Mouse (Mus musculus) limb, embryonic 10.5 days (tissue): ENCODE results near the gene Cstf1. TPM values are rescaled to one million over a fixed set of nuclear protein-coding genes. Genes with fewer than 3 reads are reported as not detected.

ENCODE experiments used
- DNase-seq: peaks from one replicate; pipeline ENCODE4 v3.0.0-alpha.2; 2017; ENCODE audit warnings: low spot score
- H3K27ac ChIP-seq: fragments of 300-500 bp; sonication (generic); 2 replicates; pipeline ENCODE4 v1.5.1; 2016; ENCODE audit warnings: mild to moderate bottlenecking
- H3K27me3 ChIP-seq: fragments of 300-500 bp; sonication (generic); 2 replicates; pipeline ENCODE4 v1.6.1; 2016; ENCODE audit warnings: low read depth, mild to moderate bottlenecking; ENCODE audit not compliant: poor library complexity, severe bottlenecking
- H3K36me3 ChIP-seq: fragments of 300-500 bp; sonication (generic); 2 replicates; pipeline ENCODE4 v1.6.1; 2016; ENCODE audit warnings: mild to moderate bottlenecking, moderate library complexity
- H3K4me1 ChIP-seq: fragments of 300-500 bp; sonication (generic); 2 replicates; pipeline ENCODE4 v1.6.1; 2016
- H3K4me3 ChIP-seq: fragments of 300-500 bp; sonication (generic); 2 replicates; pipeline ENCODE4 v1.5.1; 2016; ENCODE audit warnings: mild to moderate bottlenecking, moderate library complexity
- H3K9me3 ChIP-seq: fragments of 300-500 bp; sonication (generic); replicated peaks from 2 replicates; pipeline ENCODE4 v1.6.1; 2016; ENCODE audit warnings: mild to moderate bottlenecking
- WGBS: fragments of 180-500 bp; shearing (Covaris S2); methylation state at CpG from one replicate; pipeline ENCODE4 v1.1.7; 2016; 5-methylcytosine and 5-hydroxymethylcytosine counted together
- polyA plus RNA-seq: library from polyadenylated mRNA; unstranded; fragments of >200 nt; fragmentation: Nextera tagmentation; extraction: Ambion mirVana; gene quantifications from 2 replicates; pipeline ENCODE4 v1.2.1, GENCODE M21; 2016

Gene Cstf1
- polyA plus RNA-seq: 59.7 and 61.5 TPM in 2 replicates

DNA sequence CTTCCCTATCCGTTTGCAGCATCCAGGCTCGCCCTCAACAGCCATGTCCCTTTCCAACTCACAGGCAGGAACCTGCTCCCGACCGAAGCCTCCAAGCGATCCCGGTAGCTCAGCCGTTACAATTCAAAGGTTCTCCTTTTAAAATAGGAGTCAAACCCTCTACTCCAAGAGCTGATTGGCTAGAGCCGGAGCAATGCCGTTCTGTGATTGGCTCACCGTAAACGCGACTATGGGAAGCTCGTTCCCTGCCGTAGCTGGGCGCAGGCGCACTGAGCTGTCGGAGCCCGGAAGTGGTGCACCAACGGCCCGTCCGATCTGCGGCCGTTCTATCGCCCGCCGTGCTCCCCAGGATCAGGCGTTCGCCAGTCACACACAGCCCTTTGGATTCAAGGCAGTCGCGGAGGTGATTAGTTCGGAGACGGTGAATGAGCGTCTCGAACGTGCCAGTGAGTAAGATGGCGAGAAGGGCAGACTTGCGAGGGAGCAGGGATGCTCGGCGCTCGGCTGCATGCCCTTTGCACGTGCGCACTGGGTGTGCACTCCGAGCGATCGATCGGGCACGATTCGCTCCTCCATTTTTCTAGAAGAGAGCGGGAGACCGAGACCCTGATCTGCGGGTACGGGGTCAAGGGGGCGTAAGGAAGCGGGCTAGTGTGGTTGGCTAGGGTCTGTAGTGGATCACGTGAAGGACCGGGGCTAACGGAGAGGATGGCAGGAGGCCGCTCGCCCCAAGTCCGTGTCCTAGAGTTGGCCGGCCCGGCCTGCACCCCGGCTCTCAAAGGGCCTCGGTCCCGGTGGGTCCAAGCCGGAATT lies at the start of gene Cstf1, which contains the start of gene Aurka:
Gene Cstf1 (plus strand): TSS at position 271 of the 813 bp plus-strand sequence.
Gene Aurka (minus strand): TSS at position 125 of the 813 bp plus-strand sequence.
- Histone ChIP-seq H3K36me3 (peaks cover 67% of the 10 kb centered on the region), H3K9me3 (no peaks in the 10 kb centered on the region), H3K4me3 (peak within 1 kb of the TSS; percentile 80), H3K4me1 (peaks cover 26% of the 10 kb centered on the region), H3K27ac (peak within 1 kb of the TSS; percentile 94), H3K27me3 (no peaks in the 10 kb centered on the region)
- under 1% methylated on average over 66 of the region's 66 CpGs for WGBS
- DNase-seq: peak; percentile 96

DNA sequence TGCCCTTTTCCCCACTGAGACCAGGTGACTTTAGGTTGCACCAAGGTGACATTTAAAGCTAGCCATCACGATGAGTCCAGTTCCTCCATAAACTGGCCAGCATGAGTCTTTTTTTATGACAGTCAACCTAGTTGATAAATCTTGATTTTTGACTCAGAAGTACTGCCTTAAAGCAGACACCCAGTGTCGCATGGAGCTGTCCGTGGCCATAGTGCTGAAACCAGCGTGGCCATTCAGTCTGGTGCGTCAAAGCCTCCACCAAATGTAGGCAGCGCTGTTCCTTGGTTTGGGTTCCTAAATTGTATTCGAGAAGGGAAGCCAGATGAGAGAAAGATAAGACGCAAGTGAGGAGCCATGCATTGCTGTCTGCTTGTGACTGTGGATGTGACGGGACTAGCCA lies 49.6 kb upstream of the Cstf1 start:
- Histone ChIP-seq H3K36me3 (no peaks in the 10 kb centered on the region), H3K4me3 (no peak overlapping the region), H3K9me3 (no peaks in the 10 kb centered on the region), H3K27ac (no peak overlapping the region), H3K4me1 (no peaks in the 10 kb centered on the region), H3K27me3 (no peaks in the 10 kb centered on the region)
- 19% methylated on average over 9 of the region's 9 CpGs for WGBS
- peak; percentile 90 for DNase-seq

DNA sequence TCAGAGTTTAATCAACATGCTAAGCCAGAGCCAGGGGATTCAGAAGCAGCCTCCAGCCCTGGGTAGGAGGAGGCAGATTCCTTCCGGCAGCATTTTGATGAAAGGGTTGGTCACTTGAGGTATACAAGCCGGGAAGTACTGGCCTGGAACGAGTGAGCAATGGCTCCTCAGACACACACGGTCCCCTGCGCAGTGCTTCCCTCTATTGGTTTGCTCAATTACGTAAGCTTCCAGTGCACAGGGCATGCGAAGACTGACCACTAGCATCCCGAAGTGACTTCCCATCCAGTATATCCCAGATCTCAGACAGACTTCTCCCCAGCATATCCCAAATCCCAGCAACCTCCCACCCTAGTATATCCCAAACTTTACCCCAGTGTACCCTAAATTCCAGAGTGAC lies 42.2 kb upstream of the Cstf1 start:
- no peaks in the 10 kb centered on the region for H3K9me3 ChIP-seq
- no peak overlapping the region for H3K27ac ChIP-seq
- H3K4me1 ChIP-seq: peaks cover 4% of the 10 kb centered on the region; the same call in 1 of the 2 replicates
- DNase-seq: no peak
- 60% methylated on average over 8 of the region's 8 CpGs for WGBS
- no peaks in the 10 kb centered on the region for H3K36me3 ChIP-seq
- H3K27me3 ChIP-seq: peaks cover 25% of the 10 kb centered on the region
- H3K4me3 ChIP-seq: no peak overlapping the region

DNA sequence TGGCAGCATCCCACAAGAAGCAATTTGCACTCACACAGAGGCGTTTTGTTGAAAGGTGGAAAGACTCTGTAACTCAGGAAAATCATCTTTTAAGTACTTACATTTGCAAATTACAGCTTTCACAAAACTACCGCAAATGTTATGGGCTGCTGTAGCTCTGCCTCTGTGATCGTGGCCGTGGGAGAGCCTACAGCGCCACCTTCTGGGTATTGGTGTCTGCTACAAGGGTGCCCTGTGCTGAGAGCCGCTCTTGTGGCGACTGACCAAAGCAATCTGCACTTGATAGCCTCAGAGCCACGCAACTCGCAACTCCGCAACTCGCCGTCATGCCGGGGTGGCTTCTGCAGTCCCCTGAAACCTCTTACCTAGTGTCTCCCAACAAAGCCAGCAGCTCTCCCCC lies 41.3 kb upstream of the Cstf1 start:
- H3K4me1 ChIP-seq: peaks cover 4% of the 10 kb centered on the region; the same call in 1 of the 2 replicates
- peak; percentile 75 for DNase-seq
- H3K4me3 ChIP-seq: no peak overlapping the region
- 10% methylated on average over 13 of the region's 13 CpGs for WGBS
- no peaks in the 10 kb centered on the region for H3K36me3 ChIP-seq
- H3K27me3 ChIP-seq: peaks cover 25% of the 10 kb centered on the region
- no peaks in the 10 kb centered on the region for H3K9me3 ChIP-seq
- H3K27ac ChIP-seq: no peak overlapping the region

DNA sequence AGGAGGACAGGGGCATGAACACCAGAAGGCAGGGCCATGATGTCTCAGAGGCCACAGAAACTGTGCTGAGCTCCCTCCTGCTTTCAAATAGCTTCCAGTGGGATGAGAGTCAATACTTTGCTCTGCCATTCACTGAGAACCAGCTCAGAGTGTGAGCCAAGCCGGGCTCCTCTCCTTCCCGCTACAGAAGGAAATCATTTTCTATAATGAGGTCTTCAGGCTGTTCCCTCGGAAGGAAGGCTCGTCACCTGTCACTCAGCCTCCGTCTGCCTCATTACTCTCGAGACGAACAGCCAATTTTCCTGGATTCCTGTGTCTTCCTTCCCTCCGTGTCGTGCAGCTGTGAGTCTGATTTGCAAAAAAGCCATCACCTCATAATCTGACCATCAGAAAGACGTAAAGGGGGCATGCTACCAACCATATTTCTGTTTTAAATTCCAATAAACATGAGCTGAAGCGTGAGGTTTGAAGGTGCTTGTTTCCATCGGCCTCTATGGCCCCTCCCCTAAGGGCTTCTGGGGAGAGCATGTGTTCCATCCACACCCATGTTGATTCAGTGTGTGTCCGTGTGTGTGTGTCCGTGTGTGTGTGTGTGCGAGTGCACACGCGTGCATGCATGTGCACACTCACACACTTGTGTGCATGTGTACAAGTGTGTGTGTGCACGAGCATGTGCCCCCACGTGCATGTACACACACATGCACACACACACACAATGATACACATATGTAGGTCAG lies 32.1 kb upstream of the Cstf1 start:
- Histone ChIP-seq H3K4me1 (peaks cover 7% of the 10 kb centered on the region), H3K27ac (no peak overlapping the region), H3K27me3 (no peaks in the 10 kb centered on the region), H3K36me3 (no peaks in the 10 kb centered on the region), H3K9me3 (no peaks in the 10 kb centered on the region), H3K4me3 (no peak overlapping the region)
- 70% methylated on average over 19 of the region's 19 CpGs for WGBS
- no peak for DNase-seq

DNA sequence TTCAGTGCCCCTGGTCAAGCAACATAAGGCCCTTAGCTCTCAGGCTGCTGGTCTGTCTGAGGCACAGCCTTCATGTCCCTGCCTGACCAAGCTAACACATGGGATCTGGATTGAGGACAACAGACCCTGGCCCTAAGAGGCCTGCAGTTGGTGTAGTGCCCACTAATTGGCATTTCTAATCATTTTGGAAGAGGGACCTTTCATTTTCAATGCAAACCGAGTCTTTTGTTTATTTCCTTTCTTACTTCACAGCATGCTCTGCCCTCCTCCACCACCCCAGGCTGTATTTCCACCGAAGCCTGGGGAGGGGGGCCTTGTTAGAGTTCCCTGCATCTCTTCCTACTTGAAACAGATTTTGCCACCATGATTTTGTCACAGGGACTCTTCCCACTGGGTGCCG lies 29.5 kb upstream of the Cstf1 start:
- no peak for DNase-seq
- Histone ChIP-seq H3K36me3 (no peaks in the 10 kb centered on the region), H3K4me3 (no peak overlapping the region), H3K27me3 (no peaks in the 10 kb centered on the region), H3K9me3 (no peaks in the 10 kb centered on the region), H3K4me1 (peaks cover 24% of the 10 kb centered on the region), H3K27ac (no peak overlapping the region)
- WGBS: 69% methylated on average over 3 of the region's 3 CpGs

DNA sequence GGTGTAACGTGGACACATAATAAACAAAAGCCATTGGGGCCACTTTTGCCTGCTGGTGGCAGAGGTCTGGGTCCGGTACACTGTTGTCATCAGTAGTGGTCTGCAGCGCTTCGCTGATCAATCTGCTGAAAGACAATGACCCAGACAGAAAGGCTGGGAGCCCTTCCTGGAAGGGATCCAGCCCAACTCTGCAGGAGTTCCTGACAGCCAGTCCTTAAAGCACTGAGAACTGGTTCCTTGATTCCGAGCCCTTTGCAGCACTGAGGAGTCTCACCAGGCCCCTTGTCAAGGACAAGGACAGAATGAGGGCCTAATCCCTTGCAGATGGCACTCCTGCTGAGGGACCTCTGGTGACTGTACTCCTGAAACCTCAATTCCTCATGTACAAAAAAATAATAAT lies 28.9 kb upstream of the Cstf1 start:
- no peak overlapping the region for H3K4me3 ChIP-seq
- H3K27ac ChIP-seq: no peak overlapping the region
- no peak for DNase-seq
- peaks cover 3% of the 10 kb centered on the region for H3K27me3 ChIP-seq
- no peaks in the 10 kb centered on the region for H3K36me3 ChIP-seq
- no peaks in the 10 kb centered on the region for H3K9me3 ChIP-seq
- WGBS: 65% methylated on average over 5 of the region's 5 CpGs
- H3K4me1 ChIP-seq: peaks cover 28% of the 10 kb centered on the region

DNA sequence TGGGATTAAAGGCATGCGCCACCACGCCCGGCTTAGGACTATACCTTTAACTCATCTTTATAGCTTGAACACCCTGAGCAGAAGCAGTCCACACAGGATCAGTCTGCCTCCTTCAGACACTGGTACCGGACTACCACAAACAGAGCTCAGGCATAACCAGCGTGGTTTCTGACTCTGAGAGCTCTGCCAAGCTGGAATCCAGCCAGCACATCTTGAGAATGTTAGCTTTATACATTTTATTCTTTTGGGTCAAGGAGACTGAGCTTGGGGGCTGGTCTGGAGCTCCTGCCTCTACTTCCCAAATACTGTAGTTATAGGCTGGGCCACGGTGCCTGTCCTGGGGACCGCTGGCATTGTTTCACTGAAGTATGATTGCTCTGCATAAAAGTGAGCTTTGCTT lies 26.7 kb upstream of the Cstf1 start:
- 93% methylated on average over 7 of the region's 7 CpGs for WGBS
- Histone ChIP-seq H3K36me3 (no peaks in the 10 kb centered on the region), H3K4me3 (no peak overlapping the region), H3K9me3 (no peaks in the 10 kb centered on the region), H3K27ac (no peak overlapping the region), H3K27me3 (peaks cover 21% of the 10 kb centered on the region), H3K4me1 (peaks cover 28% of the 10 kb centered on the region)
- DNase-seq: no peak

DNA sequence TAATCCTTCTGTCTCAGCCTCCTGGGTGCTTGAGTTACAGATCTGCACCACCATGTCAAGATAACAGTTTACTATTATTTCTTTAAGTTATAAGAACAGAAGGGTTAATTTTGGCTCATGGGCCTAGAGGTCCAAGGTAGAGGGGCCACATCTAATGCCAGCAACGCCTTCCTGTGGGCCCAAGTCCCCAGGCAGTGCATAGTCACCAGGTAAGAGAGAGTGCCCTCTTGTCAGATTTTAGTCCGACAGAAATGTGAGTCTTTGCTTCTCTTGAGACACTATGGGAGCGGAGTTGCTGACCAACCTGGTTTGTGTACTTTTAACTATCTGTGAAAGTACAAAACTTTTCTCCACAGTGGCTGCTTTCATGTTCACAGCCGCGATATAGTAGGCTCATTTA lies 25.8 kb upstream of the Cstf1 start:
- no peak for DNase-seq
- WGBS: 38% methylated on average over 5 of the region's 5 CpGs
- no peaks in the 10 kb centered on the region for H3K9me3 ChIP-seq
- H3K27me3 ChIP-seq: peaks cover 21% of the 10 kb centered on the region
- H3K27ac ChIP-seq: peak overlapping the region; percentile 61; the same call in 1 of the 2 replicates
- peaks cover 28% of the 10 kb centered on the region for H3K4me1 ChIP-seq
- peak overlapping the region; percentile 80 for H3K4me3 ChIP-seq
- H3K36me3 ChIP-seq: no peaks in the 10 kb centered on the region

DNA sequence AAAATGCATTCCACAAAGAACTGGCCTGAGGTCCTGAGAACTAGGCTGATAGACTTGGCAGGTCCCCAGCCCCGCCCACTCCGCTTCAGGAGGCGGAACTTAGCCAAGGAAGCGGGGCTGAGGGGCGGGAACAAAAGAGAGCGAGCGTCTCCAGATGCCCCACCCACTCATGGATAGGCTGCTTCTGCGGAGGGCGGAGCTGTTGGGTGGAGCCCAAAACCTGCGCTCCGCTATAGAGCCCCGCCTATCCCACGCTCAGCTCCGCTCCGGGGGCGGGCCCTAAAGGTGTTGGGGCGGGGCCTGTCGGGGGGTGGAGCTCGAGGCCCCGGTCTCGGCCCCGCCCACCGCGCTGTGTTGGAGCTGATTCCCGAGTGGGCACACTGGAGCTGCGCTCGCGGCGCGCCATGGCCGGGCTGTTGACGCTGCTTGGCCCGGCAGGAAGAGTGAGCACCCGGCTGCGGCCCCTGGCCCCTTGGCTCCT lies 25.2 kb upstream of the Cstf1 start, which contains the start of gene Fam210b:
Gene Fam210b (plus strand): TSS at position 308 of the 481 bp plus-strand sequence.
- WGBS: under 1% methylated on average over 35 of the region's 35 CpGs
- Histone ChIP-seq H3K4me1 (peaks cover 28% of the 10 kb centered on the region), H3K27me3 (peaks cover 21% of the 10 kb centered on the region), H3K27ac (peak within 1 kb of the TSS; percentile 79), H3K36me3 (no peaks in the 10 kb centered on the region), H3K4me3 (peak within 1 kb of the TSS; percentile 80), H3K9me3 (no peaks in the 10 kb centered on the region)
- peak; percentile 95 for DNase-seq

DNA sequence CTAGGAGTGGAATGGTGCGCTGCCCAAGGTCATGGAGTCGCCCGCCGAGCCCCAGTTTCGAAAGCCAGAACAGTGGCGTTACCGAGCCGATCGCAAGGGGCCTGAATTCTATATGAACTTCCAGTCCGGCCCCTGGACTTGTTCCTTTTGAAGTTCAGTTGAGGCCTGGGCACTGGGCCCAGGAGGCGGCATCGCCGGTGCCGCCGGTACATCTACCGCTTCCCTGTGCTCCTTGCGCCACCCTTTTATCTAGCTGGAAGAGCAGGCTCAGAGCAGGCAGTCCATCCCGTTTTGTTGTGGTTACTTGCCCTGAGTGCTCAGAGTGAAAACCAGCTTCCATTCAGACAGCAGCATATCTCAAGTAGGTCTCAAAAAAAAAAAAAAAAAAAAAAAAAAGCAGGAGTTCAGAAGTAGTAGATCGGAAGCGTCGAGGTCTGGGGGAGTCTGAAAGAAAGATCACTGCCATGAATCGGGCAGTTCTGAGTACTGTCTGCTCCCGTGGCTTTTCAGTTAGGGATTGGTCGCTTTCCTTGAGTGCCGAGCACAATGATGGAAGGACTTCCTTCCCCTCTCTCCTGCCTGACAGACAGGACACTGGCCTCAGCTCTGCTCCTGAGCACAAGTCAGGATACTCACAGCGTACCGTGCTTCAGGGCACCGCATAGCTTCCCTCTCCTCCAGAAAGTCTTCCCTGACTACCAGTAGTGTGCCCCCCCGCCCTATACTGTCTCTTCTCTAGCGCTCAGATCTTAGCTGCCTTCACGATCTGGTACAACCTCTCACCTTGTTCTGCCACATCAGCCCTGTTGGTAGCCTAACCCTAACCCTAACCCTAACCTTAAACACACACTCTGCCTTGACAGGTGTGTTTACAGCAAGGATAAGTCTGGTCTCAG lies 24.2 kb upstream of the Cstf1 start:
- Histone ChIP-seq H3K27ac (peak overlapping the region; percentile 79), H3K36me3 (no peaks in the 10 kb centered on the region), H3K9me3 (no peaks in the 10 kb centered on the region), H3K27me3 (peaks cover 21% of the 10 kb centered on the region), H3K4me3 (peak overlapping the region; percentile 80), H3K4me1 (peaks cover 28% of the 10 kb centered on the region)
- DNase-seq: peak; percentile 55
- 10% methylated on average over 31 of the region's 31 CpGs for WGBS

DNA sequence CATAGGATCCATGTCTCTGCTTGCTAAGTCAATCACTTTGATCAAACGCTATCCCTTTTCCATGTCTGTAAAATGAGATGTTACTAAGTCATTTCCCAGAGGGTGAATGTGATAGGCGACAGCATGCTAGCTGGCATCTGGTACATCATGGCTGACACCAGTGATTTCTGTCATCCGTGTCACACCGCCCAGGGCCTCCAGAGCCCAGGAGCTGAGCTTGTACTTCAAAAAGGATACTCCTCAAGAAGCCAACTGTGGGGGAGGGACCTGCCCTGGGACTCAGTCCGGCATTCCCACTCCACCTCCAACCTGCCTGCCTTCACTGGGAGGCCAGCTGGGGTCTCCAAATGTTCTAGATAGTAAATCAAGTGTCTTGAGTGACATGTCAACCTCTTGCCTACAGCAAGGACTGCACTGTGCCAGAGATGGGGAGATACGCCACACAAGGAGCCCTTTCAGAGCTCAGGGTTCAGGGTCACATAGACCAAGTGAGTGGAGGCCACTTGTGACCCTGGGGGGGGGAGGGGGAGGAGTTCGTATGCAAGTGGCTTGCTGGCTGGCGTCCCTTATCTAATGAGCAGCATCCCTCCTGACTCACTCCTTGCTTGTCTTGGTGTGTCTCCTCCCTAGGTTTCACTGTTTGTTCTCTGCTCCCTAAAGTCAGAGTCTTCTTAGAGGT lies 23.4 kb upstream of the Cstf1 start:
- peaks cover 28% of the 10 kb centered on the region for H3K4me1 ChIP-seq
- no peak for DNase-seq
- H3K27me3 ChIP-seq: peaks cover 21% of the 10 kb centered on the region
- no peak overlapping the region for H3K4me3 ChIP-seq
- H3K9me3 ChIP-seq: no peaks in the 10 kb centered on the region
- H3K36me3 ChIP-seq: no peaks in the 10 kb centered on the region
- WGBS: 63% methylated on average over 8 of the region's 8 CpGs
- no peak overlapping the region for H3K27ac ChIP-seq
